Mouse (Mus musculus) lung, postnatal 36 days (tissue): ENCODE measurements around the gene Gmnn.

Experiments used
- DNase-seq: peaks from one replicate; pipeline ENCODE4 v3.0.0; 2022; ENCODE audit warnings: mixed read lengths

The Gmnn gene

GRCm38 (mm10) chr13:24760351-24760870 is 1.3 kb downstream of the Gmnn start:
- DNase-seq, result no peak

GRCm38 (mm10) chr13:24759451-24759850 is 2.3 kb downstream of the Gmnn start:
- DNase-seq, result peak; percentile 43

GRCm38 (mm10) chr13:24757820-24758564 is 3.7 kb downstream of the Gmnn start:
- DNase-seq, result no peak

GRCm38 (mm10) chr13:24756756-24757155 is 5.0 kb downstream of the Gmnn start:
- DNase-seq, result no peak

GRCm38 (mm10) chr13:24751396-24751795 is 10.3 kb downstream of the Gmnn start:
- DNase-seq, result no peak

GRCm38 (mm10) chr13:24750807-24751206 is 10.9 kb downstream of the Gmnn start:
- no peak for DNase-seq

- peak; percentile 17 for DNase-seq
These were observed 13.9 kb downstream of the Gmnn start for GRCm38 (mm10) chr13:24747823-24748222.

GRCm38 (mm10) chr13:24741028-24741427 is 20.7 kb downstream of the Gmnn start, which contains the start of gene Armh2:
TSS of gene Armh2 (plus strand) at chr13:24741232.
- DNase-seq, result no peak

GRCm38 (mm10) chr13:24735608-24736131 is 26.1 kb downstream of the Gmnn start:
- no peak for DNase-seq

- no peak for DNase-seq
These were observed 27.2 kb downstream of the Gmnn start for GRCm38 (mm10) chr13:24734502-24734901.

GRCm38 (mm10) chr13:24729128-24729527 is 32.6 kb downstream of the Gmnn start:
- DNase-seq, result no peak

- no peak for DNase-seq
These were observed 37.3 kb downstream of the Gmnn start for GRCm38 (mm10) chr13:24724395-24724759.

- no peak for DNase-seq
These were observed 37.9 kb downstream of the Gmnn start for GRCm38 (mm10) chr13:24723699-24724394.

- no peak for DNase-seq
These were observed 40.2 kb downstream of the Gmnn start for GRCm38 (mm10) chr13:24721502-24721901.

- no peak for DNase-seq
These were observed 44.0 kb downstream of the Gmnn start for GRCm38 (mm10) chr13:24717677-24718076.

GRCm38 (mm10) chr13:24716441-24716840 is 45.3 kb downstream of the Gmnn start:
- no peak for DNase-seq

GRCm38 (mm10) chr13:24715601-24716000 is 46.1 kb downstream of the Gmnn start:
- no peak for DNase-seq

- DNase-seq, result no peak
These were observed 47.3 kb downstream of the Gmnn start for GRCm38 (mm10) chr13:24714360-24714885.

GRCm38 (mm10) chr13:24713434-24714000 is 48.2 kb downstream of the Gmnn start:
- peak; percentile 93 for DNase-seq

- peak; percentile 24 for DNase-seq
These were observed 49.1 kb downstream of the Gmnn start for GRCm38 (mm10) chr13:24712581-24713130.

GRCm38 (mm10) chr13:24710968-24711367 is 50.8 kb downstream of the Gmnn start:
- DNase-seq, result no peak

- no peak for DNase-seq
These were observed 51.9 kb downstream of the Gmnn start for GRCm38 (mm10) chr13:24709656-24710396.
